9 mouse cellular contexts compared by ENCODE assay signal in the genomic region with DNA sequence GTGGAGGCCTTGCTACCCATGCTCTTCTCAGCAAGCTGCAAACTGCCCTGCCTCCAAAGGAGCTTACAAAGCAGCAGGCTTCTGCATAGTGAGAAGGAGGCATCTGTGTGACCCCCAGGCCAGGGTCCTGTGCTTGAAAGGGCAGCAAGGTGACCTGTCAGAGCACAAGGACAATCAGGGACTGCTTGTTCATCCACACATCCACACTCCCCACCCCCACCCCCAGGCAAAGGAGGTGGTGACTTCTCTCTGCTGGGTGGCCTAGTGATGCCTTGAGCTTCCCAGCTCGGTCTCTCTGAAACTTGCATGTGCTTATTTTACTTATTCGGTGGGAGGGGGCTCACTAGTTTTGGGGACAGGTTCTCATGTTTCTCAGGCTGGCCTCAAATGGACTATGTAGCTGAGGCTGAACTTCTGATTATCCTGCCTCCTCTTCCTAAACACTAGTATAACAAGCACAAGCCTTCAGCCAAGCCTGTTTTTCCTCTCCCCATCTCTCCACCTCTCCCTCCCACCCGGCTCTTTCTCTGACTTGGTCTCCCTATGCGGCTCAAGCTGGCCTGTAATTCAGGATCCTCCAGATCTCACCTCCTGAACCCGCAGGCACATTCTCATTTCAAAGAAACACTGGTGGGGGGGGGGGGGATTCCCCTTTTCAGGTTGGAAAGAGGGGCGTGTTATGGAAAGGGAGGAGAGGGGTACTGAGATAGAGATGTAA. TPM values are rescaled to one million over a fixed set of nuclear protein-coding genes. Genes with fewer than 3 reads are reported as not detected.
DNase-seq lines count a peak whose midpoint lies in the region; ATAC-seq and TF ChIP-seq lines count a peak whose summit lies in the region.
"Had no signal": no experiment of that assay in that cellular context is flagged by ENCODE, and none has a peak within 500 bp of the region (broad histone marks: within the 10 kb centered on the region; RNA-seq: fewer than 3 reads in every experiment).

No protein-coding gene starts in this region.

- no peak for ATAC-seq in heart, embryonic 14.5 days (ENCODE audit: insufficient number of reproducible peaks, insufficient read depth, low FRiP score, low read depth)
- ATAC-seq in hindbrain, embryonic 13.5 days (ENCODE audit: low FRiP score) = 0 out of 2 replicates have a peak, but pooled peaks have one; percentile 7
- peak; percentile 23; the same call in 1 of the 2 replicates for ATAC-seq in neural tube, embryonic 12.5 days (ENCODE audit: low FRiP score, low read depth)

- no peaks in the 10 kb centered on the region for H3K36me3 ChIP-seq in heart, embryonic 14.5 days (ENCODE audit: control insufficient read depth, insufficient read depth, low read length)
- no peaks in the 10 kb centered on the region for H3K36me3 ChIP-seq in embryonic facial prominence, embryonic 10.5 days (replicated peaks)
- H3K36me3 ChIP-seq in hindbrain, embryonic 13.5 days = no peaks in the 10 kb centered on the region
- H3K36me3 ChIP-seq in neural tube, embryonic 12.5 days = no peaks in the 10 kb centered on the region

- H3K27ac ChIP-seq in heart, embryonic 14.5 days (replicated peaks in 1 of 2; ENCODE audit: control insufficient read depth in 1 of 2, insufficient read depth in 1 of 2, low read depth in 2 of 2, low read length in 2 of 2) = no peak overlapping the region
- peak overlapping the region; percentile 78 for H3K27ac ChIP-seq in embryonic facial prominence, embryonic 10.5 days (replicated peaks)
- no peak overlapping the region for H3K27ac ChIP-seq in hindbrain, embryonic 13.5 days
- no peak overlapping the region for H3K27ac ChIP-seq in neural tube, embryonic 12.5 days
- H3K27ac ChIP-seq in left cerebral cortex, adult 2 months = no peak overlapping the region

- no peak overlapping the region for H3K4me3 ChIP-seq in heart, embryonic 14.5 days (ENCODE audit: control insufficient read depth in 1 of 2, insufficient read depth in 1 of 2, low read depth in 1 of 2, low read length in 2 of 2)
- peak overlapping the region; percentile 26; the same call in 1 of the 2 replicates for H3K4me3 ChIP-seq in embryonic facial prominence, embryonic 10.5 days
- H3K4me3 ChIP-seq in hindbrain, embryonic 13.5 days = no peak overlapping the region
- no peak overlapping the region for H3K4me3 ChIP-seq in neural tube, embryonic 12.5 days
- no peak overlapping the region for H3K4me3 ChIP-seq in left cerebral cortex, adult 2 months
- H3K4me3 ChIP-seq: erythroblast, embryonic 14.5 days had no signal

- WGBS in heart, embryonic 14.5 days = 13% methylated on average over 6 of the region's 6 CpGs
- WGBS in embryonic facial prominence, embryonic 10.5 days = 1% methylated on average over 6 of the region's 6 CpGs
- 8% methylated on average over 6 of the region's 6 CpGs for WGBS in hindbrain, embryonic 13.5 days
- 7% methylated on average over 6 of the region's 6 CpGs for WGBS in neural tube, embryonic 12.5 days

- no peaks in the 10 kb centered on the region for H3K27me3 ChIP-seq in heart, embryonic 14.5 days (ENCODE audit: control insufficient read depth, insufficient read depth, low read length)
- H3K27me3 ChIP-seq in embryonic facial prominence, embryonic 10.5 days (replicated peaks; ENCODE audit: low read depth, poor library complexity, severe bottlenecking) = peaks cover 5% of the 10 kb centered on the region
- no peaks in the 10 kb centered on the region for H3K27me3 ChIP-seq in hindbrain, embryonic 13.5 days
- no peaks in the 10 kb centered on the region for H3K27me3 ChIP-seq in neural tube, embryonic 12.5 days (replicated peaks)

- no peak for TF ChIP-seq CTCF in left cerebral cortex, adult 2 months (IDR thresholded peaks at IDR 0.05)

- H3K9me3 ChIP-seq in heart, embryonic 14.5 days (ENCODE audit: control insufficient read depth, low read length) = no peaks in the 10 kb centered on the region
- no peaks in the 10 kb centered on the region for H3K9me3 ChIP-seq in embryonic facial prominence, embryonic 10.5 days
- H3K9me3 ChIP-seq in hindbrain, embryonic 13.5 days = no peaks in the 10 kb centered on the region
- H3K9me3 ChIP-seq in neural tube, embryonic 12.5 days = no peaks in the 10 kb centered on the region
- H3K9me3 ChIP-seq: megakaryocyte, embryonic 14.5 days had no signal

- peak overlapping the region; percentile 69; the same call in 1 of the 2 replicates for H3K4me2 ChIP-seq in heart, embryonic 14.5 days (ENCODE audit: low read length)
- H3K4me2 ChIP-seq in hindbrain, embryonic 13.5 days = peak overlapping the region; percentile 56; the same call in 1 of the 2 replicates
- H3K4me2 ChIP-seq in neural tube, embryonic 12.5 days (replicated peaks) = no peak overlapping the region

- H3K9ac ChIP-seq in heart, embryonic 14.5 days (ENCODE audit: low read length) = no peak overlapping the region
- no peak overlapping the region for H3K9ac ChIP-seq in hindbrain, embryonic 13.5 days
- no peak overlapping the region for H3K9ac ChIP-seq in neural tube, embryonic 12.5 days

- intact Hi-C loops in heart, postnatal 25 days (cut with DNase I) = no loop called here
- intact Hi-C loops in left cerebral cortex, adult 2 months (cut with DNase I) = no loop called here

- H3K4me1 ChIP-seq in heart, embryonic 14.5 days (ENCODE audit: control insufficient read depth in 2 of 2, insufficient read depth in 2 of 2, low read length in 2 of 2) = peaks cover 6 to 13% of the 10 kb centered on the region in 2 experiments; a peak in 2 of 4 replicates
- peaks cover 28% of the 10 kb centered on the region for H3K4me1 ChIP-seq in embryonic facial prominence, embryonic 10.5 days
- H3K4me1 ChIP-seq in hindbrain, embryonic 13.5 days (replicated peaks) = peaks cover 19% of the 10 kb centered on the region
- peaks cover 21% of the 10 kb centered on the region for H3K4me1 ChIP-seq in neural tube, embryonic 12.5 days

- DNase-seq in heart, postnatal 25 days (ENCODE audit: low spot score) = no peak
- DNase-seq in embryonic facial prominence, embryonic 10.5 days (ENCODE audit: low spot score) = peak; percentile 45
- DNase-seq in left cerebral cortex, adult 2 months (ENCODE audit: extremely low spot score in 1 of 2, low spot score in 2 of 2) = no peak
- no peak for DNase-seq in ovary, postnatal 10 days (ENCODE audit: low spot score)

RNA-seq across cellular contexts. Expression of gene Sept5, which starts 56.4 kb away (rescaled TPM):
- polyA plus RNA-seq in heart, embryonic 14.5 days (2014; fragmentation: Nextera tagmentation; extraction: Ambion mirVana) = 5.8 and 7.3 TPM in 2 replicates
- 1 to 10 TPM; 3.9 to 4.6 TPM for total RNA-seq in heart, postnatal 25 days (2021)
- polyA plus RNA-seq in embryonic facial prominence, embryonic 10.5 days (2016; fragmentation: Nextera tagmentation; extraction: Ambion mirVana) = 30.2 and 32.2 TPM in 2 replicates
- polyA plus RNA-seq in hindbrain, embryonic 13.5 days (2015; fragmentation: Nextera tagmentation; extraction: Ambion mirVana) = 169 and 176 TPM in 2 replicates
- 117 and 125 TPM in 2 replicates for polyA plus RNA-seq in neural tube, embryonic 12.5 days (2016; fragmentation: Nextera tagmentation; extraction: Ambion mirVana)
- 100 to 1,000 TPM; 801 to 836 TPM for total RNA-seq in left cerebral cortex, adult 2 months (2021)
- polyA plus RNA-seq: erythroblast, embryonic 14.5 days had no signal

RNA-seq across cellular contexts. Expression of gene Gm49601, which starts 60.0 kb away (rescaled TPM):
- 0.97 and 1.1 TPM in 2 replicates for polyA plus RNA-seq in heart, embryonic 14.5 days (2014; fragmentation: Nextera tagmentation; extraction: Ambion mirVana)
- total RNA-seq in heart, postnatal 25 days (2021) = 1 to 10 TPM; 1.0 to 1.6 TPM
- polyA plus RNA-seq in embryonic facial prominence, embryonic 10.5 days (2016; fragmentation: Nextera tagmentation; extraction: Ambion mirVana) = 3.2 and 3.6 TPM in 2 replicates
- 19.3 and 21.0 TPM in 2 replicates for polyA plus RNA-seq in hindbrain, embryonic 13.5 days (2015; fragmentation: Nextera tagmentation; extraction: Ambion mirVana)
- polyA plus RNA-seq in neural tube, embryonic 12.5 days (2016; fragmentation: Nextera tagmentation; extraction: Ambion mirVana) = 11.8 and 12.1 TPM in 2 replicates
- 100 to 1,000 TPM; 260 to 297 TPM for total RNA-seq in left cerebral cortex, adult 2 months (2021)
